Mouse (Mus musculus): ENCODE data around the gene Mif.
"Not testable (repeated sequence)": the region's sequence is repeated elsewhere in the genome, so short reads cannot be mapped to it uniquely, and the experiment has no call there.

Mif gene

GRCm38 (mm10) chr10:75872915-75873542 is 13.0 kb upstream of the Mif start:
- DNase-seq (ENCODE audit: low read depth) = peak; percentile 60

- DNase-seq (ENCODE audit: low read depth) = no peak
Observed at GRCm38 (mm10) chr10:75872025-75872914, 12.2 kb upstream of the Mif start.

- DNase-seq (ENCODE audit: low read depth) = no peak
Observed at GRCm38 (mm10) chr10:75861587-75861986, 1.5 kb upstream of the Mif start.

- no peak for DNase-seq (ENCODE audit: low read depth)
Observed at GRCm38 (mm10) chr10:75860746-75861145, 706 bp upstream of the Mif start.

GRCm38 (mm10) chr10:75859107-75859746 is 813 bp downstream of the Mif start:
- DNase-seq (ENCODE audit: low read depth) = peak; percentile 75

- DNase-seq (ENCODE audit: low read depth) = no peak
Observed at GRCm38 (mm10) chr10:75857598-75857997, 2.4 kb downstream of the Mif start.

- DNase-seq (ENCODE audit: low read depth) = no peak
Observed at GRCm38 (mm10) chr10:75856976-75857375, 3.1 kb downstream of the Mif start.

GRCm38 (mm10) chr10:75856155-75856907 is 3.7 kb downstream of the Mif start:
- no peak for DNase-seq (ENCODE audit: low read depth)

- DNase-seq (ENCODE audit: low read depth) = no peak
Observed at GRCm38 (mm10) chr10:75855416-75855981, 4.5 kb downstream of the Mif start.

- DNase-seq (ENCODE audit: low read depth) = no peak
Observed at GRCm38 (mm10) chr10:75854791-75855190, 5.2 kb downstream of the Mif start.

GRCm38 (mm10) chr10:75854096-75854495 is 5.9 kb downstream of the Mif start:
- DNase-seq (ENCODE audit: low read depth) = peak; percentile 32

- DNase-seq (ENCODE audit: low read depth) = peak; percentile 88
Observed at GRCm38 (mm10) chr10:75853452-75853851, 6.6 kb downstream of the Mif start.

- DNase-seq (ENCODE audit: low read depth) = no peak
Observed at GRCm38 (mm10) chr10:75852539-75853125, 7.4 kb downstream of the Mif start.

- no peak for DNase-seq (ENCODE audit: low read depth)
Observed at GRCm38 (mm10) chr10:75851681-75852080, 8.4 kb downstream of the Mif start.

GRCm38 (mm10) chr10:75851076-75851475 is 9.0 kb downstream of the Mif start:
- DNase-seq (ENCODE audit: low read depth) = no peak

GRCm38 (mm10) chr10:75848382-75848781 is 11.7 kb downstream of the Mif start:
- DNase-seq (ENCODE audit: low read depth) = no peak

GRCm38 (mm10) chr10:75845306-75845930 is 14.6 kb downstream of the Mif start:
- no peak for DNase-seq (ENCODE audit: low read depth)

GRCm38 (mm10) chr10:75844800-75845199 is 15.2 kb downstream of the Mif start:
- DNase-seq (ENCODE audit: low read depth) = no peak

GRCm38 (mm10) chr10:75843898-75844297 is 16.1 kb downstream of the Mif start:
- not testable (repeated sequence) for DNase-seq (ENCODE audit: low read depth)

- no peak for DNase-seq (ENCODE audit: low read depth)
Observed at GRCm38 (mm10) chr10:75839092-75839491, 20.9 kb downstream of the Mif start.

- no peak for DNase-seq (ENCODE audit: low read depth)
Observed at GRCm38 (mm10) chr10:75837248-75837759, 22.7 kb downstream of the Mif start, which contains the start of gene Gstt2. Gene Gstt2 (minus strand): TSS chr10:75837424.

Measured in 416B (cell line).